Mouse (Mus musculus) CH12F3 (cell line): ENCODE results near the gene Cib3.

Experiments used
- in situ Hi-C: fragments of 300-500 bp; cut with MboI; formaldehyde crosslinking; loops from 2 replicates; pipeline ENCODE4 v1.14.3; 2020; ENCODE audit warnings: low sequenced_read_pairs

The Cib3 gene

GRCm38 (mm10) chr8:72211846-72212245 is 791 bp downstream of the Cib3 start:
- in situ Hi-C loops: no loop called here

- in situ Hi-C loops: no loop called here
These were observed 1.9 kb downstream of the Cib3 start for GRCm38 (mm10) chr8:72210710-72211109.

GRCm38 (mm10) chr8:72210222-72210621 is 2.4 kb downstream of the Cib3 start:
- in situ Hi-C loops: no loop called here

- in situ Hi-C loops: no loop called here
These were observed 4.1 kb downstream of the Cib3 start for GRCm38 (mm10) chr8:72208582-72208981.

GRCm38 (mm10) chr8:72197997-72198396 is 14.6 kb downstream of the Cib3 start:
- in situ Hi-C loops: no loop called here

GRCm38 (mm10) chr8:72192065-72192464 is 20.6 kb downstream of the Cib3 start:
- in situ Hi-C loops: no loop called here

- in situ Hi-C loops: no loop called here
These were observed 22.5 kb downstream of the Cib3 start for GRCm38 (mm10) chr8:72190215-72190539.

- in situ Hi-C loops: no loop called here
These were observed 23.0 kb downstream of the Cib3 start, which contains the start of gene Hsh2d for GRCm38 (mm10) chr8:72189417-72190214. Gene Hsh2d (plus strand): TSS chr8:72189638.

GRCm38 (mm10) chr8:72187793-72188331 is 24.8 kb downstream of the Cib3 start:
- in situ Hi-C loops: no loop called here

- in situ Hi-C loops: loop anchor here (5.0 kb wide), 1 partner anchor 34 kb away; the partner anchor contains the start of gene Fam32a
These were observed 29.0 kb downstream of the Cib3 start for GRCm38 (mm10) chr8:72183554-72184202.

- in situ Hi-C loops: loop anchor here (10.0 kb wide), 1 partner anchor 197 kb away; no protein-coding TSS in a partner anchor
These were observed 35.2 kb downstream of the Cib3 start for GRCm38 (mm10) chr8:72177346-72177925.

- in situ Hi-C loops: loop anchor here (10.0 kb wide), 1 partner anchor 205 kb away; no protein-coding TSS in a partner anchor
These were observed 42.9 kb downstream of the Cib3 start for GRCm38 (mm10) chr8:72169681-72170249.

GRCm38 (mm10) chr8:72169098-72169668 is 43.5 kb downstream of the Cib3 start:
- in situ Hi-C loops: no loop called here

- in situ Hi-C loops: no loop called here
These were observed 49.8 kb downstream of the Cib3 start for GRCm38 (mm10) chr8:72162821-72163220.

- in situ Hi-C loops: no loop called here
These were observed 51.6 kb downstream of the Cib3 start, which contains the start of gene Rab8a for GRCm38 (mm10) chr8:72160707-72161697. Gene Rab8a (plus strand): TSS chr8:72161200.

GRCm38 (mm10) chr8:72160007-72160406 is 52.6 kb downstream of the Cib3 start:
- in situ Hi-C loops: no loop called here

GRCm38 (mm10) chr8:72158726-72159125 is 53.9 kb downstream of the Cib3 start:
- in situ Hi-C loops: no loop called here

GRCm38 (mm10) chr8:72158096-72158495 is 54.5 kb downstream of the Cib3 start:
- in situ Hi-C loops: no loop called here
